Mouse (Mus musculus): Measurements from ENCODE around the gene Nectin1. TPM values are rescaled to one million over a fixed set of nuclear protein-coding genes. Genes with fewer than 3 reads are reported as not detected.

Gene Nectin1
- total and polyA plus RNA-seq, 2 experiments, result 4.0 to 38.6 TPM

GRCm38 (mm10) chr9:43748519-43748918 is 4.7 kb downstream of the Nectin1 start:
- no peak overlapping the region for H3K9ac ChIP-seq (ENCODE audit: low read depth, low read length)
- H3K27me3 ChIP-seq (ENCODE audit: control insufficient read depth, insufficient read depth, low read length), result no peaks in the 10 kb centered on the region
- peaks cover 69% of the 10 kb centered on the region for H3K79me2 ChIP-seq (ENCODE audit: control insufficient read depth, insufficient read depth, low read length)
- WGBS, result 87% methylated on average over 5 of the region's 5 CpGs
- TF ChIP-seq POLR2A (IDR thresholded peaks at IDR 0.05; ENCODE audit: extremely low read depth, insufficient read depth, low read length), result no peak
- TF ChIP-seq CTCF (IDR thresholded peaks at IDR 0.05; ENCODE audit: low read depth, low read length), result no peak
- peaks cover 50% of the 10 kb centered on the region for H3K4me1 ChIP-seq (ENCODE audit: control insufficient read depth, insufficient read depth, low read length)
- no peak overlapping the region for H3K4me3 ChIP-seq (ENCODE audit: insufficient read depth, low read depth, low read length)
- H3K27ac ChIP-seq (replicated peaks; ENCODE audit: insufficient read depth, low read depth, low read length), result no peak overlapping the region
- DNase-seq (ENCODE audit: extremely low read depth, low read depth, low spot score), result no peak
- no peaks in the 10 kb centered on the region for H3K36me3 ChIP-seq (ENCODE audit: control insufficient read depth, insufficient read depth, low read length)

GRCm38 (mm10) chr9:43750053-43750452 is 6.3 kb downstream of the Nectin1 start:
- Histone ChIP-seq H3K27me3 (ENCODE audit: control insufficient read depth, insufficient read depth, low read length) (no peaks in the 10 kb centered on the region), H3K4me1 (ENCODE audit: control insufficient read depth, insufficient read depth, low read length) (peaks cover 64% of the 10 kb centered on the region), H3K36me3 (ENCODE audit: control insufficient read depth, insufficient read depth, low read length) (no peaks in the 10 kb centered on the region), H3K9ac (ENCODE audit: low read depth, low read length) (no peak overlapping the region), H3K27ac (replicated peaks; ENCODE audit: insufficient read depth, low read depth, low read length) (no peak overlapping the region), H3K4me3 (ENCODE audit: insufficient read depth, low read depth, low read length) (no peak overlapping the region), H3K79me2 (ENCODE audit: control insufficient read depth, insufficient read depth, low read length) (peaks cover 68% of the 10 kb centered on the region)
- 51% methylated on average over 9 of the region's 9 CpGs for WGBS
- peak; percentile 56 for DNase-seq (ENCODE audit: extremely low read depth, low read depth, low spot score)
- TF ChIP-seq POLR2A (IDR thresholded peaks at IDR 0.05; ENCODE audit: extremely low read depth, insufficient read depth, low read length), result no peak
- no peak for TF ChIP-seq CTCF (IDR thresholded peaks at IDR 0.05; ENCODE audit: low read depth, low read length)

- 51% methylated on average over 8 of the region's 8 CpGs for WGBS
- TF ChIP-seq POLR2A (IDR thresholded peaks at IDR 0.05; ENCODE audit: extremely low read depth, insufficient read depth, low read length) (no peak), CTCF (IDR thresholded peaks at IDR 0.05; ENCODE audit: low read depth, low read length) (no peak)
Observed at GRCm38 (mm10) chr9:43751111-43751510, 7.3 kb downstream of the Nectin1 start.

GRCm38 (mm10) chr9:43753481-43753880 is 9.7 kb downstream of the Nectin1 start:
- WGBS, result 20% methylated on average over 6 of the region's 6 CpGs
- TF ChIP-seq POLR2A (IDR thresholded peaks at IDR 0.05; ENCODE audit: extremely low read depth, insufficient read depth, low read length) (no peak), CTCF (IDR thresholded peaks at IDR 0.05; ENCODE audit: low read depth, low read length) (no peak)
- Histone ChIP-seq H3K27me3 (ENCODE audit: control insufficient read depth, insufficient read depth, low read length) (no peaks in the 10 kb centered on the region), H3K27ac (replicated peaks; ENCODE audit: insufficient read depth, low read depth, low read length) (peak overlapping the region; percentile 92), H3K9ac (ENCODE audit: low read depth, low read length) (peak overlapping the region; percentile 20; the same call in 1 of the 2 replicates), H3K79me2 (ENCODE audit: control insufficient read depth, insufficient read depth, low read length) (peaks cover 39% of the 10 kb centered on the region; the same call in 1 of the 2 replicates), H3K36me3 (ENCODE audit: control insufficient read depth, insufficient read depth, low read length) (no peaks in the 10 kb centered on the region), H3K4me3 (ENCODE audit: insufficient read depth, low read depth, low read length) (no peak overlapping the region), H3K4me1 (ENCODE audit: control insufficient read depth, insufficient read depth, low read length) (peaks cover 71% of the 10 kb centered on the region)
- peak; percentile 74 for DNase-seq (ENCODE audit: extremely low read depth, low read depth, low spot score)

More at GRCm38 (mm10) chr9:43751111-43751510, 7.3 kb downstream of the Nectin1 start:
- H3K79me2 ChIP-seq (ENCODE audit: control insufficient read depth, insufficient read depth, low read length), result peaks cover 59% of the 10 kb centered on the region; the same call in 1 of the 2 replicates
- H3K4me1 ChIP-seq (ENCODE audit: control insufficient read depth, insufficient read depth, low read length), result peaks cover 68% of the 10 kb centered on the region
- no peaks in the 10 kb centered on the region for H3K27me3 ChIP-seq (ENCODE audit: control insufficient read depth, insufficient read depth, low read length)
- no peaks in the 10 kb centered on the region for H3K36me3 ChIP-seq (ENCODE audit: control insufficient read depth, insufficient read depth, low read length)
- peak; percentile 78 for DNase-seq (ENCODE audit: extremely low read depth, low read depth, low spot score)
- H3K27ac ChIP-seq (replicated peaks; ENCODE audit: insufficient read depth, low read depth, low read length), result peak overlapping the region; percentile 32
- no peak overlapping the region for H3K9ac ChIP-seq (ENCODE audit: low read depth, low read length)
- no peak overlapping the region for H3K4me3 ChIP-seq (ENCODE audit: insufficient read depth, low read depth, low read length)

- WGBS, result 21% methylated on average over 5 of the region's 5 CpGs
- TF ChIP-seq CTCF (IDR thresholded peaks at IDR 0.05; ENCODE audit: low read depth, low read length), result no peak
- TF ChIP-seq POLR2A (IDR thresholded peaks at IDR 0.05; ENCODE audit: extremely low read depth, insufficient read depth, low read length), result no peak
- Histone ChIP-seq H3K79me2 (ENCODE audit: control insufficient read depth, insufficient read depth, low read length) (peaks cover 38% of the 10 kb centered on the region; the same call in 1 of the 2 replicates), H3K36me3 (ENCODE audit: control insufficient read depth, insufficient read depth, low read length) (no peaks in the 10 kb centered on the region), H3K27ac (replicated peaks; ENCODE audit: insufficient read depth, low read depth, low read length) (peak overlapping the region; percentile 92), H3K4me1 (ENCODE audit: control insufficient read depth, insufficient read depth, low read length) (peaks cover 74% of the 10 kb centered on the region), H3K27me3 (ENCODE audit: control insufficient read depth, insufficient read depth, low read length) (no peaks in the 10 kb centered on the region), H3K9ac (ENCODE audit: low read depth, low read length) (peak overlapping the region; percentile 20), H3K4me3 (ENCODE audit: insufficient read depth, low read depth, low read length) (no peak overlapping the region)
- DNase-seq (ENCODE audit: extremely low read depth, low read depth, low spot score), result peak; percentile 92
Observed at GRCm38 (mm10) chr9:43754083-43754482, 10.3 kb downstream of the Nectin1 start.

- Histone ChIP-seq H3K36me3 (ENCODE audit: control insufficient read depth, insufficient read depth, low read length) (no peaks in the 10 kb centered on the region), H3K79me2 (ENCODE audit: control insufficient read depth, insufficient read depth, low read length) (peaks cover 40% of the 10 kb centered on the region; the same call in 1 of the 2 replicates), H3K9ac (ENCODE audit: low read depth, low read length) (peak overlapping the region; percentile 32), H3K4me3 (ENCODE audit: insufficient read depth, low read depth, low read length) (no peak overlapping the region), H3K27ac (replicated peaks; ENCODE audit: insufficient read depth, low read depth, low read length) (peak overlapping the region; percentile 92), H3K27me3 (ENCODE audit: control insufficient read depth, insufficient read depth, low read length) (no peaks in the 10 kb centered on the region), H3K4me1 (ENCODE audit: control insufficient read depth, insufficient read depth, low read length) (peaks cover 72% of the 10 kb centered on the region)
- no peak for DNase-seq (ENCODE audit: extremely low read depth, low read depth, low spot score)
- 67% methylated on average over 9 of the region's 9 CpGs for WGBS
- TF ChIP-seq POLR2A (IDR thresholded peaks at IDR 0.05; ENCODE audit: extremely low read depth, insufficient read depth, low read length) (no peak), CTCF (IDR thresholded peaks at IDR 0.05; ENCODE audit: low read depth, low read length) (no peak)
Observed at GRCm38 (mm10) chr9:43754768-43755197, 11.0 kb downstream of the Nectin1 start.

Measured in liver, adult 2 months (tissue).